Mouse (Mus musculus) liver, embryonic 12.5 days (tissue): Measurements from ENCODE around the gene Slc29a3. TPM values are rescaled to one million over a fixed set of nuclear protein-coding genes. Genes with fewer than 3 reads are reported as not detected.
A peak's percentile ranks its signal among the peaks of the same experiment; 100 is the strongest.

Source experiments
- ATAC-seq: fragments of 200-750 bp; cut with Nextera tagmentation; 2 replicates; pipeline ENCODE4 v1.8.0; 2017; ENCODE audit warnings: moderate number of reproducible peaks, mild to moderate bottlenecking, moderate library complexity
- H3K27ac ChIP-seq: fragments of 300-500 bp; sonication (generic); 2 replicates; pipeline ENCODE4 v1.5.1; 2016; ENCODE audit warnings: mild to moderate bottlenecking
- H3K27me3 ChIP-seq: fragments of 300-500 bp; sonication (generic); replicated peaks from 2 replicates; pipeline ENCODE4 v1.6.1; 2016; ENCODE audit warnings: mild to moderate bottlenecking, moderate library complexity
- H3K36me3 ChIP-seq: fragments of 300-500 bp; sonication (generic); 2 replicates; pipeline ENCODE4 v1.6.1; 2016; ENCODE audit warnings: mild to moderate bottlenecking, moderate library complexity
- H3K4me1 ChIP-seq: fragments of 300-500 bp; sonication (generic); 2 replicates; pipeline ENCODE4 v1.6.1; 2016
- H3K4me2 ChIP-seq: fragments of 300-500 bp; sonication (generic); 2 replicates; pipeline ENCODE4 v1.6.1; 2016; ENCODE audit warnings: mild to moderate bottlenecking, moderate library complexity
- H3K4me3 ChIP-seq: fragments of 300-500 bp; sonication (generic); 2 replicates; pipeline ENCODE4 v1.5.1; 2016; ENCODE audit warnings: mild to moderate bottlenecking, moderate library complexity
- H3K9ac ChIP-seq: fragments of 300-500 bp; sonication (generic); 2 replicates; pipeline ENCODE4 v1.6.1; 2016; ENCODE audit warnings: mild to moderate bottlenecking, moderate library complexity
- H3K9me3 ChIP-seq: fragments of 300-500 bp; sonication (generic); replicated peaks from 2 replicates; pipeline ENCODE4 v1.6.1; 2016; ENCODE audit warnings: mild to moderate bottlenecking, moderate library complexity
- WGBS: fragments of 180-500 bp; shearing (Covaris S2); methylation state at CpG from one replicate; pipeline ENCODE4 v1.1.7; 2016; ENCODE audit not compliant: insufficient replicate concordance; 5-methylcytosine and 5-hydroxymethylcytosine counted together
- polyA plus RNA-seq: library from polyadenylated mRNA; unstranded; fragments of >200 nt; fragmentation: Nextera tagmentation; extraction: Ambion mirVana; gene quantifications from 2 replicates; pipeline ENCODE4 v1.2.1, GENCODE M21; 2016

Slc29a3 gene
- polyA plus RNA-seq, 1 experiment from 2014 or later: 4.2 TPM

DNA sequence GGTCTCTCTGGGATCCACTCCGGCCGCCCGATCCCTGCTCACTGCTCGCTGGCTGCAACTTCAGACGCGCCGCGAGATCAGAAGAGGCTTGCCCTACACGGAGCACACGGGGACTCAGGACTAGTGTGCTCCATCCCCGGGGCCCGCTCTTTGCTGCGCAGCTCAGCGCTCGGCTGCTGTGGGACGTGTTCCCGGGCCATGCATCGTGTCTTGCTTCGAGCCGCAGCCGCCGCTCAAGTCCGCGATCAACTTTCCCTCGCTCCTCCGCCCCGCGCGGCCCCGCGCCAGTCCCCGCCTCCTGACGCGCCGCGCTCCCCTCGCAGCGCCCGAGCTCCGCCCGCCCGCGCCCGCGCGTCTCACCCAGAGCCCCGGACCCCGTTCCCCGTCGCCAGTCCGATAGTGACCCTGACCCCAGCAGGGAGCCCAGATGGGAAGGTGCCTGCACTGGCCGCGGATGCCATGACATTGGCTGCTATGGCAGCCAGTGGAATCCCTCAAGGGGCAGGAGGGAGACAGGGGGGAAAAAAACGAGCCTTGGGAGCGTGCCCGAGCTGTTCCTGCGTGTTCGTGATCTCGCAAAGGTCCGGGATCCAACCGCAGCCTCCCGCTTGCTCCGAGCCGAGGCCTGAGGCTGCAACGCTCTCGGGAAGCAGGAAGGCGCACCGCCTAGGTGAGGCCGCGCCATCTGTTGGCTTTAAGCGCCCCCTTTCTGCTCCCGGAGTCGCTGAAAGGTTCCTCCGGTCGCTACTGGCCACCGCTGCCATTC is 65.4 kb downstream of the Slc29a3 start:
- Histone ChIP-seq H3K27me3 (peaks cover 81% of the 10 kb centered on the region), H3K27ac (no peak overlapping the region), H3K4me2 (peak overlapping the region; percentile 74), H3K4me1 (peaks cover 10% of the 10 kb centered on the region; the same call in 1 of the 2 replicates), H3K4me3 (peak overlapping the region; percentile 50), H3K36me3 (no peaks in the 10 kb centered on the region), H3K9me3 (no peaks in the 10 kb centered on the region), H3K9ac (no peak overlapping the region)
- whole genome bisulfite sequencing: 2% methylated on average over 71 of the region's 76 CpGs
- no peak for ATAC-seq

GRCm38 (mm10) chr10:60686641-60686975 is 66.0 kb downstream of the Slc29a3 start:
- H3K9me3 ChIP-seq: no peaks in the 10 kb centered on the region
- H3K27ac ChIP-seq: no peak overlapping the region
- no peak for ATAC-seq
- H3K4me2 ChIP-seq: peak overlapping the region; percentile 74
- peaks cover 80% of the 10 kb centered on the region for H3K27me3 ChIP-seq
- 4% methylated on average over 28 of the region's 37 CpGs for WGBS
- H3K4me3 ChIP-seq: peak overlapping the region; percentile 50
- H3K4me1 ChIP-seq: peaks cover 10% of the 10 kb centered on the region; the same call in 1 of the 2 replicates
- no peaks in the 10 kb centered on the region for H3K36me3 ChIP-seq
- no peak overlapping the region for H3K9ac ChIP-seq

DNA sequence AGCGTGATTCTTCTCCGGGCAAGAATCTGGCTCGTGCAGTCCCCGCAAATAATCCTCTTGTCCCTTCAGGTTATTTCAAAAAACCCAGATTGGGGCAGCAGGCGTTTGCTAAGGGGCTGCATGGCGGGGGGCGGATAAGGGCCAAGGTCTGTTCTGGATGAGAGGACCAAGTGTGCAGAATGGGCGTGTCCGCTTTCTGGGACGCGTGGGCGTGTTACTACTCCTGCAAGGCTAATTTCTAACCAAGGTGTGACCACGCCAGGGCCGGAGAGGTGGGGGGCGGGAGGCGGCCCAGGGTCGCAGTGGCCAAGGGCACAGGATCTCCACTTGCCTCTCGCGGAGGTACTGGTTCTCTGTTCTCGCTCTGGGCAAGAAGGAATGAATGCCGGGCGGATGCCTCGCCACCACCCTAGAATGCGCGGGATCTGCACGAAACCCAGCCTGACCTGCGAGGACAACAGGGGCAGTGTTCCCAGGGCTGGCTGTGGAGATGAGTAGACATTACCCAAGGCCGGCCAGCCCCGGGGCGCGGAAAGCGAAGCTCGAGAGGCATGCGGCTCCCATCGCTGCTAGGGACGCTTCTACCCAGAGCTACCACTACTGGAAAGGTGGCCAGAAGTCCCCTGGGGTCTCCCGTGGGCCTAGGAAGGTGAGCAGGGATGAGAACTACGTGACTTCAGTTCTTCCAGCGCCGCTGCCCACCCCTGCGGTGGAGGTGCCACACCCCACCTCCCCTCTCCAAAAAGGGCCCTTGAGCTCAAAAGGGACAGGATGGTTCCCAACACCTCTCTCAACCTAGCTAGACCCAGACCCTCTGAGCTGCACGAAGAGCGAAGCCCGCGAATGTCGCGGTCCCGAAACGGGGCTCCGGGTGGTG is 66.6 kb downstream of the Slc29a3 start:
- no peak for ATAC-seq

DNA sequence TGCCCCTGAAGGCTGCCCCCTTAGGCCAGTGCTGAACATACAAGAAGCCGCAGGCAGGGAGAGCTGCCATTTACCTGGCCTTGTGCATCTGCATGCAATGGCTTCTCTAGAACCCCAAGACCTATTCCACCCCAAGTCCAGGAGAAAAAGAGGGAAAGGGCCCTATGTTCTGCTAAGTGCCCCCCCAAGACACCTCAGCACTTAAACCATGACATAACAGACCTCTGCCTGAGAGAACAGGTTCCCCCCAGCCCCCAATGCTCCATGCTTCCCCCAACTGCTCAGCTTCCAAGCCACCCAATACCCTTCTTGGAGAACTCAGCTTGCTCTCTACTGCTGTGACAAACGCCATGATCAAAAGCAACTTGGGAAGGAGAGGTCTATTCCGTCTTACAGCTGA is 73.7 kb downstream of the Slc29a3 start:
- 64% methylated on average over 3 of the region's 3 CpGs for WGBS
- H3K4me3 ChIP-seq: no peak overlapping the region
- no peak overlapping the region for H3K4me2 ChIP-seq
- no peaks in the 10 kb centered on the region for H3K9me3 ChIP-seq
- H3K4me1 ChIP-seq: no peaks in the 10 kb centered on the region
- no peak for ATAC-seq
- no peak overlapping the region for H3K9ac ChIP-seq
- H3K27ac ChIP-seq: no peak overlapping the region
- H3K27me3 ChIP-seq: peaks cover 8% of the 10 kb centered on the region
- no peaks in the 10 kb centered on the region for H3K36me3 ChIP-seq

More for the DNA sequence above, 66.6 kb downstream of the Slc29a3 start:
- peak overlapping the region; percentile 74 for H3K4me2 ChIP-seq
- WGBS: 7% methylated on average over 50 of the region's 50 CpGs
- peak overlapping the region; percentile 50; the same call in 1 of the 2 replicates for H3K4me3 ChIP-seq
- H3K27ac ChIP-seq: no peak overlapping the region
- peaks cover 10% of the 10 kb centered on the region; the same call in 1 of the 2 replicates for H3K4me1 ChIP-seq
- H3K27me3 ChIP-seq: peaks cover 75% of the 10 kb centered on the region
- no peak overlapping the region for H3K9ac ChIP-seq
- H3K36me3 ChIP-seq: no peaks in the 10 kb centered on the region
- no peaks in the 10 kb centered on the region for H3K9me3 ChIP-seq

- no peak overlapping the region for H3K4me2 ChIP-seq
- no peak overlapping the region for H3K9ac ChIP-seq
- no peaks in the 10 kb centered on the region for H3K36me3 ChIP-seq
- no peaks in the 10 kb centered on the region for H3K9me3 ChIP-seq
- no peak overlapping the region for H3K27ac ChIP-seq
- no peaks in the 10 kb centered on the region; the same call in 1 of the 2 replicates for H3K27me3 ChIP-seq
- ATAC-seq: no peak
- no peak overlapping the region for H3K4me3 ChIP-seq
- 56% methylated on average over 4 of the region's 4 CpGs for WGBS
- H3K4me1 ChIP-seq: no peaks in the 10 kb centered on the region
These were observed 75.3 kb downstream of the Slc29a3 start for GRCm38 (mm10) chr10:60677319-60677718.

- H3K9me3 ChIP-seq: no peaks in the 10 kb centered on the region
- 48% methylated on average over 8 of the region's 8 CpGs for WGBS
- H3K9ac ChIP-seq: no peak overlapping the region
- H3K27ac ChIP-seq: no peak overlapping the region
- no peaks in the 10 kb centered on the region for H3K4me1 ChIP-seq
- no peak overlapping the region for H3K4me3 ChIP-seq
- H3K27me3 ChIP-seq: no peaks in the 10 kb centered on the region
- ATAC-seq: no peak
- no peak overlapping the region for H3K4me2 ChIP-seq
- no peaks in the 10 kb centered on the region for H3K36me3 ChIP-seq
These were observed 82.4 kb downstream of the Slc29a3 start for GRCm38 (mm10) chr10:60670166-60670565.

DNA sequence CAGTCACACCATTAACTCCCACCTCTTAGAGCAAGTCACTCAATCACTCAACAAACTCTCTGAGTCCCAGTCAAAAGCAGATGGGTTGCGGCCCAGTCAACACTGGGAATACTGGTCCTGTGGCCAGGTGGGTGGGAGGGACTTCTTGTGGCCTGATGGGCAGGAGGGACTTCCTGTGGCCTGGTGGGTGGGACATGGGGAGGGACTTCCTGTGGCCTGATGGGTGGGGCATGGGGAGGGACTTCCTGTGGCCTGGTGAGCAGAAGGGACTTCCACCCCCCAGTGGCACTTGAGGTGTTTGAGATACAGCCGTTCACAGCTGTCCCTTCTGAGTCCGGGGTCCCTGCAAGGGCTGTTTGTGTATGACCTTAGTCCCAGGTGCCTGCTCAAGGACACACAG is 84.0 kb downstream of the Slc29a3 start:
- WGBS: 69% methylated on average over 3 of the region's 3 CpGs
- no peak overlapping the region for H3K4me3 ChIP-seq
- ATAC-seq: no peak
- no peaks in the 10 kb centered on the region for H3K9me3 ChIP-seq
- H3K4me1 ChIP-seq: no peaks in the 10 kb centered on the region
- H3K36me3 ChIP-seq: no peaks in the 10 kb centered on the region
- H3K27ac ChIP-seq: no peak overlapping the region
- no peak overlapping the region for H3K4me2 ChIP-seq
- H3K27me3 ChIP-seq: no peaks in the 10 kb centered on the region
- H3K9ac ChIP-seq: no peak overlapping the region

Other genes starting within 250 kb of the Slc29a3 start
- 0.19 and 0.23 TPM in 2 replicates for gene Cdh23, start 56.3 kb downstream of the Slc29a3 start, polyA plus RNA-seq
- gene Unc5b, start 78.8 kb upstream of the Slc29a3 start, polyA plus RNA-seq: 1.3 and 1.4 TPM in 2 replicates